Mouse (Mus musculus): ENCODE results near the gene Blzf1.

GRCm38 (mm10) chr1:164273659-164274058 is 33.6 kb downstream of the Blzf1 start:
- TF ChIP-seq POLR2A (IDR thresholded peaks at IDR 0.05; ENCODE audit: borderline replicate concordance, control insufficient read depth, low read depth, low read length) (no peak), CTCF (IDR thresholded peaks at IDR 0.05; ENCODE audit: control insufficient read depth, insufficient read depth, low read length) (no peak)

All from bone marrow, adult 2 months (tissue).